10 mouse cellular contexts compared by ENCODE assay signal in genomic region chr7:76354510-76354909, GRCm38 (mm10).
A peak's percentile ranks its signal among the peaks of the same experiment; 100 is the strongest.
DNase-seq lines count a peak whose midpoint lies in the region; ATAC-seq and TF ChIP-seq lines count a peak whose summit lies in the region.
"Had no signal": no experiment of that assay in that cellular context is flagged by ENCODE, and none has a peak within 500 bp of the region (broad histone marks: within the 10 kb centered on the region; RNA-seq: fewer than 3 reads in every experiment).

No protein-coding gene starts in this region.

- H3K27me3 ChIP-seq in stomach, postnatal 0 days (ENCODE audit: control insufficient read depth, insufficient read depth, low read length) = no peaks in the 10 kb centered on the region
- H3K27me3 ChIP-seq: hindbrain, embryonic 15.5 days; neural tube, embryonic 12.5 days had no signal

- no peak overlapping the region for H3K4me2 ChIP-seq in stomach, postnatal 0 days (replicated peaks; ENCODE audit: low read depth)
- H3K4me2 ChIP-seq: hindbrain, embryonic 15.5 days; neural tube, embryonic 12.5 days had no signal

- TF ChIP-seq CTCF in stomach, postnatal 0 days (IDR thresholded peaks at IDR 0.05; ENCODE audit: low read depth) = peak; percentile 69

- H3K4me1 ChIP-seq in stomach, postnatal 0 days (replicated peaks; ENCODE audit: control insufficient read depth, insufficient read depth) = no peaks in the 10 kb centered on the region
- H3K4me1 ChIP-seq: hindbrain, embryonic 15.5 days; neural tube, embryonic 12.5 days had no signal

- no peak overlapping the region for H3K4me3 ChIP-seq in stomach, postnatal 0 days (ENCODE audit: low read depth, low read length)
- H3K4me3 ChIP-seq: hindbrain, embryonic 15.5 days; neural tube, embryonic 12.5 days had no signal

- H3K9ac ChIP-seq in stomach, postnatal 0 days (ENCODE audit: low read length) = no peak overlapping the region
- H3K9ac ChIP-seq: hindbrain, embryonic 15.5 days; neural tube, embryonic 12.5 days had no signal

- peak; percentile 34 for DNase-seq in gastrocnemius, postnatal 10 days
- no peak for DNase-seq in gastrocnemius, postnatal 25 days
- DNase-seq in right cerebral cortex, adult 2 months (ENCODE audit: low spot score in 2 of 2) = peak; percentile 32 to 37
- no peak for DNase-seq in right cerebral cortex, postnatal 25 days
- DNase-seq in embryo, embryonic 10 days (ENCODE audit: low spot score) = peak; percentile 82
- DNase-seq in layer of hippocampus, postnatal 10 days (ENCODE audit: low spot score in 2 of 2) = peak; percentile 49 to 61
- no peak for DNase-seq in stomach, postnatal 0 days (ENCODE audit: low spot score)

- H3K27ac ChIP-seq in stomach, postnatal 0 days (replicated peaks) = no peak overlapping the region
- H3K27ac ChIP-seq: hindbrain, embryonic 15.5 days; neural tube, embryonic 12.5 days had no signal

- WGBS in stomach, postnatal 0 days = 25% methylated on average over 3 of the region's 3 CpGs

- no peak for ATAC-seq in stomach, postnatal 0 days (ENCODE audit: low FRiP score, low TSS enrichment)
- no peak for ATAC-seq in erythroblast, adult 5-6 weeks (replicated peaks; ENCODE audit: low FRiP score, poor library complexity, severe bottlenecking)

- TF ChIP-seq EP300 in stomach, postnatal 0 days (optimal IDR thresholded peaks at IDR 0.05) = no peak

- no peaks in the 10 kb centered on the region for H3K36me3 ChIP-seq in stomach, postnatal 0 days (ENCODE audit: control insufficient read depth, insufficient read depth, low read length)
- H3K36me3 ChIP-seq: hindbrain, embryonic 15.5 days; neural tube, embryonic 12.5 days had no signal

- H3K9me3 ChIP-seq in stomach, postnatal 0 days (ENCODE audit: control insufficient read depth, low read length) = no peaks in the 10 kb centered on the region
- H3K9me3 ChIP-seq: hindbrain, embryonic 15.5 days; neural tube, embryonic 12.5 days had no signal

Comparison
In these comparisons a context has a peak if more than half of its experiments do, and no peak if none do; other contexts are left out.
1. DNase-seq: peak in gastrocnemius, postnatal 10 days (single experiment), right cerebral cortex, adult 2 months (2 of 2), embryo, embryonic 10 days (single experiment) and layer of hippocampus, postnatal 10 days (2 of 2); none in gastrocnemius, postnatal 25 days (single experiment), right cerebral cortex, postnatal 25 days (single experiment) and stomach, postnatal 0 days (single experiment).